ENCODE assay signal across 17 mouse cellular contexts in genomic region chr9:21682827-21683226, GRCm38 (mm10). TPM values are rescaled to one million over a fixed set of nuclear protein-coding genes. Genes with fewer than 3 reads are reported as not detected.
A peak's percentile ranks its signal among the peaks of the same experiment; 100 is the strongest.
DNase-seq lines count a peak whose midpoint lies in the region; ATAC-seq and TF ChIP-seq lines count a peak whose summit lies in the region.
"Had no signal": no experiment of that assay in that cellular context is flagged by ENCODE, and none has a peak within 500 bp of the region (broad histone marks: within the 10 kb centered on the region; RNA-seq: fewer than 3 reads in every experiment).

No protein-coding gene starts in this region.

- H3K4me1 ChIP-seq in CH12.LX (ENCODE audit: control insufficient read depth in 1 of 2, insufficient read depth in 2 of 2), result no peaks in the 10 kb centered on the region
- peaks cover 11% of the 10 kb centered on the region for H3K4me1 ChIP-seq in cortical plate, adult 2 months (ENCODE audit: control insufficient read depth, insufficient read depth, low read length)
- no peaks in the 10 kb centered on the region for H3K4me1 ChIP-seq in hindbrain, embryonic 13.5 days (replicated peaks)
- no peaks in the 10 kb centered on the region for H3K4me1 ChIP-seq in neural tube, embryonic 15.5 days
- H3K4me1 ChIP-seq: forebrain, embryonic 12.5 days; limb, embryonic 13.5 days; stomach, embryonic 15.5 days had no signal

- H3K9me3 ChIP-seq in CH12.LX (replicated peaks; ENCODE audit: low read length), result no peaks in the 10 kb centered on the region
- no peaks in the 10 kb centered on the region for H3K9me3 ChIP-seq in hindbrain, embryonic 13.5 days
- H3K9me3 ChIP-seq in neural tube, embryonic 15.5 days (replicated peaks), result no peaks in the 10 kb centered on the region
- H3K9me3 ChIP-seq: forebrain, embryonic 12.5 days; heart, embryonic 12.5 days; limb, embryonic 13.5 days; stomach, embryonic 15.5 days had no signal

- H3K79me2 ChIP-seq in CH12.LX (replicated peaks; ENCODE audit: control insufficient read depth, extremely low read depth, insufficient read depth, poor library complexity, severe bottlenecking), result no peaks in the 10 kb centered on the region; the same call in 1 of the 2 replicates

- peak; percentile 40 for TF ChIP-seq CTCF in left cerebral cortex, adult 2 months (IDR thresholded peaks at IDR 0.05)
- TF ChIP-seq CTCF in CH12.LX (conservative IDR thresholded peaks at IDR 0.05 in 1 of 2, IDR thresholded peaks at IDR 0.05 in 1 of 2; ENCODE audit: low read depth in 2 of 2, low read length in 2 of 2), result peak in 1 of 2 experiments; percentile 44; a peak in 2 of 4 replicates
- peak; percentile 21; the same call in 1 of the 2 replicates for TF ChIP-seq CTCF in cortical plate, adult 2 months (IDR thresholded peaks at IDR 0.05; ENCODE audit: extremely low read depth, insufficient read depth, low read length)

- TF ChIP-seq RAD21 in CH12.LX (IDR thresholded peaks at IDR 0.05; ENCODE audit: low read depth, low read length), result peak; percentile 18

- no peak overlapping the region for H3K4me2 ChIP-seq in CH12.LX (ENCODE audit: insufficient read depth, low read depth, poor library complexity, severe bottlenecking)
- H3K4me2 ChIP-seq in hindbrain, embryonic 13.5 days, result no peak overlapping the region
- H3K4me2 ChIP-seq in neural tube, embryonic 15.5 days, result no peak overlapping the region
- H3K4me2 ChIP-seq: forebrain, embryonic 12.5 days; heart, embryonic 12.5 days; limb, embryonic 13.5 days; midbrain, embryonic 11.5 days; stomach, embryonic 15.5 days had no signal

- no peak for TF ChIP-seq POLR2A in CH12.LX (IDR thresholded peaks at IDR 0.05; ENCODE audit: low read depth, low read length)
- no peak for TF ChIP-seq POLR2A in cortical plate, adult 2 months (IDR thresholded peaks at IDR 0.05; ENCODE audit: extremely low read depth, insufficient read depth, low read length)

- H3K4me3 ChIP-seq in left cerebral cortex, adult 2 months, result no peak overlapping the region
- H3K4me3 ChIP-seq in CH12.LX (replicated peaks in 1 of 3; ENCODE audit: low read depth in 2 of 3, low read length in 2 of 3, poor library complexity in 1 of 3), result no peak overlapping the region
- no peak overlapping the region for H3K4me3 ChIP-seq in cortical plate, adult 2 months (ENCODE audit: insufficient read depth, low read length)
- no peak overlapping the region for H3K4me3 ChIP-seq in hindbrain, embryonic 13.5 days
- H3K4me3 ChIP-seq in neural tube, embryonic 15.5 days (replicated peaks), result no peak overlapping the region
- H3K4me3 ChIP-seq: forebrain, embryonic 12.5 days; heart, embryonic 12.5 days; limb, embryonic 13.5 days; stomach, embryonic 15.5 days had no signal

- no peak overlapping the region; the same call in 1 of the 2 replicates for H3K27ac ChIP-seq in left cerebral cortex, adult 2 months
- H3K27ac ChIP-seq in CH12.LX (ENCODE audit: insufficient read depth, low read depth), result no peak overlapping the region
- H3K27ac ChIP-seq in cortical plate, adult 2 months (ENCODE audit: insufficient read depth, low read length), result no peak overlapping the region
- H3K27ac ChIP-seq in hindbrain, embryonic 13.5 days, result no peak overlapping the region
- H3K27ac ChIP-seq in neural tube, embryonic 15.5 days (replicated peaks), result no peak overlapping the region
- H3K27ac ChIP-seq: forebrain, embryonic 12.5 days; limb, embryonic 13.5 days; stomach, embryonic 15.5 days had no signal

- WGBS in hindbrain, embryonic 13.5 days, result 86% methylated on average over 4 of the region's 4 CpGs
- 88% methylated on average over 4 of the region's 4 CpGs for WGBS in neural tube, embryonic 15.5 days

- ATAC-seq in hindbrain, embryonic 13.5 days (ENCODE audit: low FRiP score), result no peak
- ATAC-seq in neural tube, embryonic 15.5 days (ENCODE audit: low FRiP score), result no peak

- H3K36me3 ChIP-seq in CH12.LX (replicated peaks in 1 of 2; ENCODE audit: control insufficient read depth in 1 of 2, insufficient read depth in 1 of 2, low read length in 1 of 2), result peaks cover 74 to 90% of the 10 kb centered on the region in 2 experiments
- peaks cover 93% of the 10 kb centered on the region for H3K36me3 ChIP-seq in hindbrain, embryonic 13.5 days
- peaks cover 89% of the 10 kb centered on the region for H3K36me3 ChIP-seq in neural tube, embryonic 15.5 days

- no peak for TF ChIP-seq EP300 in CH12.LX (IDR thresholded peaks at IDR 0.05; ENCODE audit: low read length)

- intact Hi-C loops in left cerebral cortex, adult 2 months (cut with DNase I), result loop anchor here (5.0 kb wide), 1 partner anchor 119 kb away; no protein-coding TSS in a partner anchor

- H3K27me3 ChIP-seq in CH12.LX (replicated peaks), result no peaks in the 10 kb centered on the region
- no peaks in the 10 kb centered on the region for H3K27me3 ChIP-seq in hindbrain, embryonic 13.5 days
- no peaks in the 10 kb centered on the region for H3K27me3 ChIP-seq in neural tube, embryonic 15.5 days (replicated peaks)
- H3K27me3 ChIP-seq: forebrain, embryonic 12.5 days; heart, embryonic 12.5 days; limb, embryonic 13.5 days; stomach, embryonic 15.5 days had no signal

- in situ Hi-C loops in CH12.LX (cut with MboI; ENCODE audit: low pct_ligation_motif_present, low pct_unique_long_range_greater_than_20kb, low sequenced_read_pairs), result no loop called here

- no peak overlapping the region for H3K9ac ChIP-seq in CH12.LX (ENCODE audit: insufficient read depth, low read depth)
- H3K9ac ChIP-seq in hindbrain, embryonic 13.5 days, result no peak overlapping the region
- H3K9ac ChIP-seq in neural tube, embryonic 15.5 days (replicated peaks), result no peak overlapping the region
- H3K9ac ChIP-seq: forebrain, embryonic 12.5 days; heart, embryonic 12.5 days; limb, embryonic 13.5 days; stomach, embryonic 15.5 days had no signal

- dilution Hi-C loops in CH12.LX (cut with MboI; ENCODE audit: extremely low pct_ligation_motif_present, extremely low pct_unique_long_range_greater_than_20kb, low sequenced_read_pairs), result no loop called here

- peak; percentile 21 for DNase-seq in embryo, embryonic 11 days
- no peak for DNase-seq in embryo, embryonic 10 days (ENCODE audit: low spot score)
- DNase-seq in left cerebral cortex, adult 2 months (ENCODE audit: extremely low spot score in 1 of 2, low spot score in 2 of 2), result no peak
- no peak for DNase-seq in left cerebral cortex, adult 11 months (ENCODE audit: low spot score)
- DNase-seq in CH12.LX (ENCODE audit: extremely low read depth), result no peak
- DNase-seq: cerebellum, adult 9-11 months; gastrocnemius, postnatal 10 days; kidney, adult 11 months; thymus, postnatal 25 days had no signal

TF ChIP-seq in CH12.LX, 34 proteins besides CTCF, POLR2A, EP300 and RAD21:
- TF ChIP-seq SMC3 (IDR thresholded peaks at IDR 0.05; ENCODE audit: low read depth, low read length), result peak; percentile 38
- no peak for TF ChIP-seq PAX5 (IDR thresholded peaks at IDR 0.05; ENCODE audit: low read length)
- TF ChIP-seq MAFK (IDR thresholded peaks at IDR 0.05; ENCODE audit: insufficient replicate concordance, low read length), result no peak
- no peak for TF ChIP-seq RCOR1 (conservative IDR thresholded peaks at IDR 0.05; ENCODE audit: low read depth, low read length)

RNA-seq across cellular contexts. Expression of gene Ldlr, which starts 40.5 kb away (rescaled TPM):
- 10 to 100 TPM; 15.8 to 17.7 TPM for total RNA-seq in left cerebral cortex, adult 2 months (2021)
- total RNA-seq in CH12.LX (2012; rRNA removed) (24.9 and 28.2 TPM in 2 replicates), CH12.LX (2014; rRNA removed) (18.3 and 24.0 TPM in 2 replicates)
- 31.0 and 34.7 TPM in 2 replicates for polyA plus RNA-seq in CH12.LX (2012; ENCODE audit: insufficient read length, low read depth)
- polyA plus RNA-seq in cortical plate, adult 2 months (2012; rRNA removed), result 16.6 and 17.9 TPM in 2 replicates
- 12.4 and 15.6 TPM in 2 replicates for polyA plus RNA-seq in hindbrain, embryonic 13.5 days (2015; fragmentation: Nextera tagmentation; extraction: Ambion mirVana)
- polyA plus RNA-seq in neural tube, embryonic 15.5 days (2015; fragmentation: Nextera tagmentation; extraction: Ambion mirVana), result 15.3 and 23.1 TPM in 2 replicates
